Mouse (Mus musculus) liver, embryonic 16.5 days (tissue): ENCODE results near the gene Fgf4. TPM values are rescaled to one million over a fixed set of nuclear protein-coding genes. Genes with fewer than 3 reads are reported as not detected.
"Not testable (repeated sequence)": the region's sequence is repeated elsewhere in the genome, so short reads cannot be mapped to it uniquely, and the experiment has no call there.

Source experiments
- ATAC-seq: fragments of 200-750 bp; cut with Nextera tagmentation; 2 replicates; pipeline ENCODE4 v1.8.0; 2017; ENCODE audit warnings: low read depth, mild to moderate bottlenecking, moderate number of reproducible peaks, moderate library complexity
- H3K27ac ChIP-seq: fragments of 300-500 bp; sonication (generic); 2 replicates; pipeline ENCODE4 v1.5.1; 2014; ENCODE audit warnings: mild to moderate bottlenecking, low read length
- H3K27me3 ChIP-seq: fragments of 300-500 bp; sonication (generic); 2 replicates; pipeline ENCODE4 v1.6.1; 2014; ENCODE audit warnings: low read depth, low read length, mixed read lengths; ENCODE audit not compliant: control insufficient read depth, insufficient read depth
- H3K36me3 ChIP-seq: fragments of 300-500 bp; sonication (generic); 2 replicates; pipeline ENCODE4 v1.6.1; 2014; ENCODE audit warnings: mild to moderate bottlenecking; ENCODE audit not compliant: control insufficient read depth, insufficient read depth
- H3K4me1 ChIP-seq: fragments of 300-500 bp; sonication (generic); 2 replicates; pipeline ENCODE4 v1.6.1; 2014; ENCODE audit warnings: low read depth, low read length, mixed read lengths; ENCODE audit not compliant: control insufficient read depth
- H3K4me2 ChIP-seq: fragments of 300-500 bp; sonication (generic); 2 replicates; pipeline ENCODE4 v1.6.1; 2014; ENCODE audit warnings: low read depth, low read length, mixed read lengths
- H3K4me3 ChIP-seq: fragments of 300-500 bp; sonication (generic); 2 replicates; pipeline ENCODE4 v1.5.1; 2014; ENCODE audit warnings: low read depth, mild to moderate bottlenecking, low read length
- H3K9ac ChIP-seq: fragments of 300-500 bp; sonication (generic); 2 replicates; pipeline ENCODE4 v1.6.1; 2014; ENCODE audit warnings: low read depth, low read length
- H3K9me3 ChIP-seq: fragments of 300-500 bp; sonication (generic); replicated peaks from 2 replicates; pipeline ENCODE4 v1.6.1; 2016; ENCODE audit warnings: low read length; ENCODE audit not compliant: control insufficient read depth
- WGBS: fragments of 180-500 bp; shearing (Covaris S2); extraction: QIAGEN DNeasy Blood & Tissue Kit; methylation state at CpG from one replicate; pipeline ENCODE4 v1.1.7; 2014; ENCODE audit not compliant: insufficient replicate concordance; 5-methylcytosine and 5-hydroxymethylcytosine counted together
- polyA plus RNA-seq: library from polyadenylated mRNA; unstranded; fragments of >200 nt; fragmentation: Nextera tagmentation; extraction: Ambion mirVana; gene quantifications from 2 replicates; pipeline ENCODE4 v1.2.1, GENCODE M21; 2015

Gene Fgf4
- polyA plus RNA-seq, 1 experiment from 2014 or later: not detected

- ATAC-seq: no peak
- H3K4me1 ChIP-seq: no peaks in the 10 kb centered on the region
- H3K27ac ChIP-seq: no peak overlapping the region
- H3K4me2 ChIP-seq: no peak overlapping the region
- H3K9ac ChIP-seq: no peak overlapping the region
- H3K36me3 ChIP-seq: no peaks in the 10 kb centered on the region
- 65% methylated on average over 1 of the region's 1 CpGs for WGBS
- H3K9me3 ChIP-seq: no peaks in the 10 kb centered on the region
- H3K4me3 ChIP-seq: no peak overlapping the region
- H3K27me3 ChIP-seq: no peaks in the 10 kb centered on the region
Measured at GRCm38 (mm10) chr7:144878401-144878800, 31.2 kb downstream of the Fgf4 start.

GRCm38 (mm10) chr7:144883106-144883505, 35.9 kb downstream of the Fgf4 start:
- 30% methylated on average over 2 of the region's 2 CpGs for WGBS
- H3K9me3 ChIP-seq: no peaks in the 10 kb centered on the region
- ATAC-seq: no peak
- no peak overlapping the region for H3K4me3 ChIP-seq
- no peak overlapping the region for H3K4me2 ChIP-seq
- H3K27ac ChIP-seq: no peak overlapping the region
- H3K27me3 ChIP-seq: no peaks in the 10 kb centered on the region
- H3K9ac ChIP-seq: no peak overlapping the region
- H3K36me3 ChIP-seq: no peaks in the 10 kb centered on the region
- H3K4me1 ChIP-seq: no peaks in the 10 kb centered on the region

GRCm38 (mm10) chr7:144887672-144888071, 40.5 kb downstream of the Fgf4 start:
- WGBS: 41% methylated on average over 2 of the region's 2 CpGs
- Histone ChIP-seq H3K36me3 (no peaks in the 10 kb centered on the region), H3K27me3 (peaks cover 13% of the 10 kb centered on the region), H3K4me1 (no peaks in the 10 kb centered on the region), H3K4me2 (no peak overlapping the region), H3K9ac (no peak overlapping the region), H3K4me3 (no peak overlapping the region), H3K27ac (no peak overlapping the region), H3K9me3 (no peaks in the 10 kb centered on the region)
- ATAC-seq: no peak

- no peak for ATAC-seq
- Histone ChIP-seq H3K27me3 (peaks cover 13% of the 10 kb centered on the region), H3K9me3 (no peaks in the 10 kb centered on the region), H3K4me3 (no peak overlapping the region), H3K36me3 (no peaks in the 10 kb centered on the region), H3K4me2 (no peak overlapping the region), H3K4me1 (no peaks in the 10 kb centered on the region), H3K27ac (no peak overlapping the region), H3K9ac (no peak overlapping the region)
- 12% methylated on average over 18 of the region's 18 CpGs for WGBS
Measured at GRCm38 (mm10) chr7:144888564-144889299, 41.6 kb downstream of the Fgf4 start.

- not testable (repeated sequence) for H3K4me3 ChIP-seq, H3K4me1 ChIP-seq, H3K36me3 ChIP-seq, H3K27ac ChIP-seq, H3K9me3 ChIP-seq, ATAC-seq, H3K4me2 ChIP-seq, H3K9ac ChIP-seq
- H3K27me3 ChIP-seq: peaks cover 26% of the 10 kb centered on the region
- 81% methylated on average over 1 of the region's 1 CpGs for WGBS
Measured at GRCm38 (mm10) chr7:144890661-144891060, 43.5 kb downstream of the Fgf4 start.

GRCm38 (mm10) chr7:144891863-144892262, 44.7 kb downstream of the Fgf4 start:
- no peak for ATAC-seq
- Histone ChIP-seq H3K27ac (no peak overlapping the region), H3K4me2 (no peak overlapping the region), H3K9ac (no peak overlapping the region), H3K9me3 (no peaks in the 10 kb centered on the region), H3K4me3 (no peak overlapping the region), H3K27me3 (peaks cover 38% of the 10 kb centered on the region), H3K36me3 (no peaks in the 10 kb centered on the region), H3K4me1 (peaks cover 10% of the 10 kb centered on the region)
- WGBS: 61% methylated on average over 2 of the region's 2 CpGs

- Histone ChIP-seq H3K4me2 (no peak overlapping the region), H3K4me1 (peaks cover 10% of the 10 kb centered on the region), H3K9me3 (no peaks in the 10 kb centered on the region), H3K27ac (no peak overlapping the region), H3K27me3 (peaks cover 42% of the 10 kb centered on the region), H3K9ac (no peak overlapping the region), H3K4me3 (no peak overlapping the region), H3K36me3 (no peaks in the 10 kb centered on the region)
- no peak for ATAC-seq
- 31% methylated on average over 6 of the region's 6 CpGs for WGBS
Measured at GRCm38 (mm10) chr7:144892322-144892721, 45.2 kb downstream of the Fgf4 start.

GRCm38 (mm10) chr7:144894191-144894590, 47.0 kb downstream of the Fgf4 start:
- Histone ChIP-seq H3K4me3 (no peak overlapping the region), H3K27me3 (peaks cover 53% of the 10 kb centered on the region), H3K36me3 (no peaks in the 10 kb centered on the region), H3K4me2 (no peak overlapping the region), H3K4me1 (peaks cover 10% of the 10 kb centered on the region), H3K9ac (no peak overlapping the region), H3K9me3 (no peaks in the 10 kb centered on the region), H3K27ac (no peak overlapping the region)
- WGBS: 8% methylated on average over 5 of the region's 5 CpGs
- no peak for ATAC-seq

- no peaks in the 10 kb centered on the region for H3K9me3 ChIP-seq
- ATAC-seq: no peak
- 8% methylated on average over 4 of the region's 4 CpGs for WGBS
- H3K9ac ChIP-seq: no peak overlapping the region
- peaks cover 52% of the 10 kb centered on the region for H3K27me3 ChIP-seq
- H3K27ac ChIP-seq: no peak overlapping the region
- H3K4me3 ChIP-seq: no peak overlapping the region
- H3K36me3 ChIP-seq: no peaks in the 10 kb centered on the region
- H3K4me2 ChIP-seq: no peak overlapping the region
- peaks cover 10% of the 10 kb centered on the region for H3K4me1 ChIP-seq
Measured at GRCm38 (mm10) chr7:144894706-144895105, 47.5 kb downstream of the Fgf4 start.
